Mouse (Mus musculus) MEL (cell line): ENCODE measurements at regions not wholly inside any gene's neighbourhood (a gene's known extent, or its start where the extent isn't known, plus 50 kb on each side); places are given as distances from the start of the nearest gene placed in this dataset.

Experiments used
- CHD1 ChIP-seq: IDR thresholded peaks from 2 replicates; pipeline ENCODE4 v1.6.1; 2012; ENCODE audit warnings: low read depth, mild to moderate bottlenecking, inconsistent platforms, low read length, improper control_type of control experiment
- CHD2 ChIP-seq: IDR thresholded peaks from 2 replicates; pipeline ENCODE4 v1.6.1; 2011; ENCODE audit warnings: low read length, improper control_type of control experiment
- CTCF ChIP-seq, 3 experiments: IDR thresholded peaks in 2 of 3; conservative IDR thresholded peaks in 1 of 3; 2 replicates each; pipeline ENCODE4 v1.5.1; 2011 to 2012; ENCODE audit warnings: low read length in 3 of 3, low read depth in 2 of 3, mild to moderate bottlenecking in 2 of 3, improper control_type of control experiment in 1 of 3, inconsistent platforms in 1 of 3, mixed read lengths in 1 of 3, moderate library complexity in 1 of 3; ENCODE audit not compliant: control insufficient read depth in 1 of 3, insufficient read depth in 1 of 3, poor library complexity in 1 of 3, severe bottlenecking in 1 of 3
- EP300 ChIP-seq, 2 experiments: IDR thresholded peaks; 2 replicates each; pipeline ENCODE4 v1.6.1; 2011; ENCODE audit warnings: improper control_type of control experiment in 2 of 2, low read length in 2 of 2, low read depth in 1 of 2, mild to moderate bottlenecking in 1 of 2
- GATA1 ChIP-seq: IDR thresholded peaks from 2 replicates; pipeline ENCODE4 v1.6.1; 2011; ENCODE audit warnings: low read depth, low read length, improper control_type of control experiment
- MAFK ChIP-seq: IDR thresholded peaks from 2 replicates; pipeline ENCODE4 v1.6.1; 2011; ENCODE audit warnings: low read depth, mild to moderate bottlenecking, low read length, improper control_type of control experiment, borderline replicate concordance
- MAX ChIP-seq: IDR thresholded peaks from 2 replicates; pipeline ENCODE4 v1.6.1; 2011; ENCODE audit warnings: low read length, improper control_type of control experiment
- MXI1 ChIP-seq: IDR thresholded peaks from 2 replicates; pipeline ENCODE4 v1.6.1; 2011; ENCODE audit warnings: mild to moderate bottlenecking, low read depth, low read length, improper control_type of control experiment
- NELFE ChIP-seq: IDR thresholded peaks from 2 replicates; pipeline ENCODE4 v1.6.1; 2011; ENCODE audit warnings: low read depth, low read length, improper control_type of control experiment
- POLR2A ChIP-seq, 2 experiments: IDR thresholded peaks; 2 replicates each; pipeline ENCODE4 v1.6.1; 2011 to 2012; ENCODE audit warnings: low read length in 2 of 2, mild to moderate bottlenecking in 2 of 2, control low read depth in 1 of 2, improper control_type of control experiment in 1 of 2, low read depth in 1 of 2, moderate library complexity in 1 of 2; ENCODE audit not compliant: control insufficient read depth in 1 of 2, insufficient read depth in 1 of 2, poor library complexity in 1 of 2
- SMC3 ChIP-seq: IDR thresholded peaks from 2 replicates; pipeline ENCODE4 v1.6.1; 2011; ENCODE audit warnings: low read depth, low read length, improper control_type of control experiment
- TCF12 ChIP-seq: IDR thresholded peaks from 2 replicates; pipeline ENCODE4 v1.6.1; 2014; ENCODE audit warnings: low read depth, mild to moderate bottlenecking, inconsistent platforms, low read length, improper control_type of control experiment, moderate library complexity
- UBTF ChIP-seq: IDR thresholded peaks from 2 replicates; pipeline ENCODE4 v1.6.1; 2012; ENCODE audit warnings: low read depth, mild to moderate bottlenecking, inconsistent platforms, low read length, improper control_type of control experiment, moderate library complexity, borderline replicate concordance; ENCODE audit not compliant: insufficient read depth
- ZC3H11A ChIP-seq: IDR thresholded peaks from 2 replicates; pipeline ENCODE4 v1.6.1; 2012; ENCODE audit warnings: low read depth, mild to moderate bottlenecking, inconsistent platforms, low read length, improper control_type of control experiment

DNA sequence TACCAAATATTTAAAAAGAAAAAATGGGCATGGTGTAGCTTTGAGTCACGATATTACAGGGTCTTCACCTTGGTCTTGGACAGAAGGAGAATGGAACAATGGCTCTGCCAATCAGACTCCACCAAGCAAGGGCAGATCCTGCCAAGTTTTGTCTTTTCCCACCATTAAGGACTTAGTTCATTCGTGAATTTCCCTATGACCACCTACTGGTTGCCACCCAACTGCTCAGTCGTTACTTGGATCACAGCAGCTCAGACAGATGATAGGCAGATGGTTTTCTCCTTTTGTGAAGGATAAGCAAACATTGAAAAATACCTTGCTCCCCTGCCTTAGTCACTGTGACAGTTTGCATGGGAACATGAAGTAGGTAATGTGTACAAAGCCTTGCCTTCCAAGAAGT is 210.2 kb downstream of the Sorl1 start:
- TF ChIP-seq CTCF (IDR thresholded peaks at IDR 0.05 in 2 of 3, conservative IDR thresholded peaks at IDR 0.05 in 1 of 3; ENCODE audit: control insufficient read depth in 1 of 3, insufficient read depth in 1 of 3, low read depth in 2 of 3, low read length in 3 of 3, poor library complexity in 1 of 3, severe bottlenecking in 1 of 3), result no peak
- no peak for TF ChIP-seq UBTF
- no peak for TF ChIP-seq CHD2
- no peak for TF ChIP-seq GATA1
- TF ChIP-seq TCF12, result no peak
- TF ChIP-seq MAX, result no peak
- TF ChIP-seq POLR2A (IDR thresholded peaks at IDR 0.05; ENCODE audit: control insufficient read depth in 1 of 2, insufficient read depth in 1 of 2, low read depth in 1 of 2, low read length in 2 of 2, poor library complexity in 1 of 2), result no peak
- no peak for TF ChIP-seq ZC3H11A
- no peak for TF ChIP-seq SMC3
- no peak for TF ChIP-seq EP300 (IDR thresholded peaks at IDR 0.05; ENCODE audit: low read depth in 1 of 2, low read length in 2 of 2)
- TF ChIP-seq MAFK, result no peak
- TF ChIP-seq CHD1, result no peak
- TF ChIP-seq NELFE, result no peak
- TF ChIP-seq MXI1, result no peak
